Mouse (Mus musculus) midbrain, postnatal 0 days (tissue): ENCODE measurements at regions not wholly inside any gene's neighbourhood (a gene's known extent, or its start where the extent isn't known, plus 50 kb on each side); places are given as distances from the start of the nearest gene placed in this dataset.
"Not testable (repeated sequence)": the region's sequence is repeated elsewhere in the genome, so short reads cannot be mapped to it uniquely, and the experiment has no call there.

Source experiments
- ATAC-seq: fragments of 200-750 bp; cut with Nextera tagmentation; 2 replicates; pipeline ENCODE4 v1.8.0; 2017; ENCODE audit warnings: moderate number of reproducible peaks, mild to moderate bottlenecking, moderate TSS enrichment, moderate library complexity; ENCODE audit not compliant: low FRiP score
- DNase-seq: peaks from one replicate; pipeline ENCODE4 v3.0.0-alpha.2; 2015; ENCODE audit warnings: low spot score
- H3K27ac ChIP-seq: fragments of 300-500 bp; sonication (generic); 2 replicates; pipeline ENCODE4 v1.5.1; 2014; ENCODE audit warnings: low read depth, mild to moderate bottlenecking, low read length, mixed read lengths
- H3K27me3 ChIP-seq: fragments of 300-500 bp; sonication (generic); 2 replicates; pipeline ENCODE4 v1.6.1; 2014; ENCODE audit warnings: low read length, control low read depth, mixed read lengths; ENCODE audit not compliant: insufficient read depth
- H3K36me3 ChIP-seq: fragments of 300-500 bp; sonication (generic); 2 replicates; pipeline ENCODE4 v1.6.1; 2014; ENCODE audit warnings: low read length, control low read depth, mixed read lengths; ENCODE audit not compliant: insufficient read depth
- H3K4me1 ChIP-seq: fragments of 300-500 bp; sonication (generic); 2 replicates; pipeline ENCODE4 v1.6.1; 2014; ENCODE audit warnings: mild to moderate bottlenecking, control low read depth, antibody characterized with exemption, low read length, mixed read lengths; ENCODE audit not compliant: insufficient read depth
- H3K4me2 ChIP-seq: fragments of 300-500 bp; sonication (generic); 2 replicates; pipeline ENCODE4 v1.6.1; 2014; ENCODE audit warnings: low read depth, mild to moderate bottlenecking, low read length, mixed read lengths; ENCODE audit not compliant: poor library complexity, severe bottlenecking
- H3K4me3 ChIP-seq: fragments of 300-500 bp; sonication (generic); 2 replicates; pipeline ENCODE4 v1.5.1; 2014; ENCODE audit warnings: low read depth, mild to moderate bottlenecking, low read length, moderate library complexity
- H3K9ac ChIP-seq: fragments of 300-500 bp; sonication (generic); replicated peaks from 2 replicates; pipeline ENCODE4 v1.6.1; 2014; ENCODE audit warnings: mild to moderate bottlenecking, low read length, moderate library complexity, mixed read lengths; ENCODE audit not compliant: poor library complexity, severe bottlenecking
- H3K9me3 ChIP-seq: fragments of 300-500 bp; sonication (generic); 2 replicates; pipeline ENCODE4 v1.6.1; 2016; ENCODE audit warnings: low read length, control low read depth
- CTCF ChIP-seq: IDR thresholded peaks from 2 replicates; pipeline ENCODE4 v1.5.1; 2016; ENCODE audit warnings: antibody characterized with exemption, mild to moderate bottlenecking
- WGBS: fragments of 180-500 bp; shearing (Covaris S2); extraction: QIAGEN DNeasy Blood & Tissue Kit; methylation state at CpG from one replicate; pipeline ENCODE4 v1.1.7; 2014; 5-methylcytosine and 5-hydroxymethylcytosine counted together

DNA sequence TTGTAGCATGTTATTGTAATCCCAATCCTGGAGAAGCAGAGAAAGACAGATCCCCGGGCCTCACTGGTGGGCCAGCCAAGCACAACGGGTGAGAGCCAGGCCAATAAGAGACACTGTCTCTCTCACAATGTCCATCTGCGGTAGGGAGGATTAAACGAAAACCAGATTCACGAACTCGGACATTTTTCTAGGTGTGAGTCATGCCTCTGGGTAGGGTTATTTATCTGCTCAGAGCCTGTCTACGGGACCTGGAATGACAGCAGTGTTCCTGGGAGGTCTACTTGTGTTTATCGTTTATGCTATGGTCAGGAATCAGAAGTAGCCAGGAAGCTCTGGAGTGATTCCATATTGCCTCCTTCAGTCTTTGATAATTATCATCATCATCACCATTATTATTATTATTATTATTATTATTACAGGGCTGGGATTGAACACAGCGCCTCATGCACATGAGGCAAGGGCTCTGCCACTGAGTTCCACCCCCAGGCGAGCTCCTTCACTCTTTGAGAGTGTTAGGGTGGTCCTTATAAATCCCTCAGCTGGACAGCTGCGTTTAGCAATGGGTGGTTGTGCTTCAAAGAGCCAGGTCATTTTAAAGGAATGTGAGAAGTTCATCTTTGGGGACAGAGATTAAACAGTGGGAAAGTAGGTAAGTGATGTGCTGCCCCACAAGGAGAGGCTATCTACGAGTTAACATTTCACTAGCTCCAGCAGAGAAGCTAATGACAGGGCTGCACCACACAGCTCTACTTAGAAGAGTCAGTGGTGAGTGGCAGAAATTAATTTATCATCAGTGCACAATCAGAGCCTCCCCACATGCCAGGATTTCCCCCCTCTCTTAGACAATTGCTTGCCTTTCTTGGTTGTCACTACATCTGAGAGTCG is 116.3 kb downstream of the Enc1 start:
- TF ChIP-seq CTCF = no peak
- ATAC-seq = no peak
- Histone ChIP-seq H3K4me1 (no peaks in the 10 kb centered on the region), H3K27ac (no peak overlapping the region), H3K27me3 (no peaks in the 10 kb centered on the region), H3K36me3 (no peaks in the 10 kb centered on the region), H3K4me2 (no peak overlapping the region), H3K4me3 (no peak overlapping the region), H3K9ac (no peak overlapping the region), H3K9me3 (no peaks in the 10 kb centered on the region)
- WGBS = 58% methylated on average over 13 of the region's 13 CpGs
- no peak for DNase-seq

DNA sequence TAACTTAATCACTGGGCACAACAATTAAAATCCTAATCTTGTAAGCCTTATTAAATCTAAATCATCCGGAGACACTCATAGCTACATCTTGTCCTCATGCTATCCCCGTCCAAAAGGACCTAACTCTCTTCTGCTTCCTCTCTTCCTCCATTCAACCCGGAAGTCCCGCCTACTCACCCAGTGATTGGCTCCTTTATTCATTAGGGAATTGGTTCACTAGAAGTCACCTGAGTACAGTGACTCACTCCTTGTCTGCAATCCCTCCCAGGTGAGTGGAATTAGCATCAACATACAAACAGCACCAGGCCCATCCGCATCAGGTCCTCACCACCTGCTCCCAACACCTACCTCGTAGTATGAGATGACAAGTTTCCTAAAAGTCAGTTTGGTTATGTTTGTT is 114.5 kb downstream of the Enc1 start:
- H3K4me1 ChIP-seq, H3K27ac ChIP-seq, ATAC-seq, H3K4me2 ChIP-seq, DNase-seq, H3K36me3 ChIP-seq, H3K27me3 ChIP-seq, H3K9me3 ChIP-seq, H3K9ac ChIP-seq, H3K4me3 ChIP-seq: not testable (repeated sequence)
- WGBS = 96% methylated on average over 6 of the region's 6 CpGs

DNA sequence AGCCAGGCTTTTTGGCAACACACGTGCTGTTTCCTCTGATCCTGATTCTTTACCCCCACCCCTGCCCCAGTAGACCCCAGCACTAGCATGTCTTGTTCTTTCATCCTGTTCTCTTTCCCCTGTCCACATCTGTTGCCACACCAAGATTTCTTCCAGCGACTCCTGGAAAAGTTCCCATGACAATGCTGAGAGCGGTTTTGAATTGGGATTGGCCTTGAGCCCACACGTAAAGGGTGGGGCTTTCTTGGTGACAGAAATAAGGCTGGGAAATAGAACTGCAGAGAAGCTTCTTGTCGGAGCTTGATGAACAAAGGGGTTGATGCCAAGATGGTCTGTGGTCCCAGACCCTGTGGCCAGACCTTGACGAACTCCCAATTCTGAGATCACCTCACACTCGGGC is 106.8 kb downstream of the Enc1 start:
- Histone ChIP-seq H3K36me3 (no peaks in the 10 kb centered on the region), H3K9me3 (no peaks in the 10 kb centered on the region), H3K9ac (no peak overlapping the region), H3K4me3 (no peak overlapping the region), H3K27me3 (no peaks in the 10 kb centered on the region), H3K4me1 (no peaks in the 10 kb centered on the region), H3K27ac (no peak overlapping the region), H3K4me2 (no peak overlapping the region)
- ATAC-seq = no peak
- TF ChIP-seq CTCF = no peak
- no peak for DNase-seq
- 87% methylated on average over 7 of the region's 7 CpGs for WGBS

DNA sequence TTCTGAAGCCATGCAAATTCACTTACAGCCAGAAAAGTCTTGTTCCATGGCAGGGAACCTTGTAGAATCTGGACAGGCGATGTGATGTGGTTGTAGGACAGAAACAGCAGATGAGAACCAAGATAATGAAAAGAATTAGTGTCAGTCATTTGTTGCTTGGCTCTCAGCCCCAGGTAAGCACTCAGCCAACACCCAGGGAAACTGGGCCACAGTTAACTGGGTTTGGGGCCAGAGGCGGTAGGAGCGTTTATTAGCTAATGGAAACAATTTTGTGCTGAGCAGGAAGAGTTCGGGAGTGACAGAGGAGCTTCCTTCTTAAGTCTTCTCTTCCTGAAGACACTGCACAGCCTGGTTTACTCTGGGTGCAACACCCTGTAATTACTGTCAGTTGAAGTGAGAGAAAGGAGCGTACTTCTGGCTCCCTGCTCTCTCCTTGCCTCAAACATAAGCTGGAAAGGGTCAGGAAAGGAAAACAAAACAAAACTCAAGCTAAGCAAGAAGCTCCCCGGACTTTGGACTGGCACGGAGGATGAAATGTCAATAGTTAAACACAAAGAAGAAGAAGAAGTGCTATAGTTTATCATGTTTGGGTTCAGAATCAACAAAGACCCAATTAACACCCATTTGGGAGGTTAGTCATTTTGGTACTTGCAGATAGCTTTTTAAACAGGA is 100.4 kb downstream of the Enc1 start:
- Histone ChIP-seq H3K4me3 (no peak overlapping the region), H3K9ac (no peak overlapping the region), H3K36me3 (no peaks in the 10 kb centered on the region), H3K9me3 (no peaks in the 10 kb centered on the region), H3K27ac (no peak overlapping the region), H3K4me1 (no peaks in the 10 kb centered on the region), H3K4me2 (no peak overlapping the region), H3K27me3 (no peaks in the 10 kb centered on the region)
- ATAC-seq = no peak
- WGBS = 77% methylated on average over 7 of the region's 7 CpGs
- TF ChIP-seq CTCF = no peak
- DNase-seq = no peak

DNA sequence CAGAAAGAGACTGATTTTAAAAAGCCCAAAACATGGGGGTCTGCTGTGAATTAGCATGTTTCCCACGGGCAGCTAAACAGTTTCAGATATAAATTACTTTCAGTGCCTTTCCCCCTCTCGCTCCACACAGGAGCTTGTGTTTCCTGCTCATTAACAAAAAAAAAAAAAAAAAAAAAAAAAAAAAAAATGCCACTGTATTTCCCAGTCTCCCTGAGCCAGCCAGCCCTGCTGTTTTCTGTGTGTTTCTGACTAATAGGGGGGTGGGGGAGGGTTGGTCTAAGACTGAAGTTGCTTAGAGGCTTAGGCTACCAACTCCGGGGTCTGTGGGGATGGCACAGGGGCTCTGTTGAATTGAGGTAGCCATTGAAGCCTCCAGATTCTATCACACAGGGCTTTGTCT is 97.0 kb downstream of the Enc1 start:
- Histone ChIP-seq H3K9ac (no peak overlapping the region), H3K4me3 (no peak overlapping the region), H3K4me2 (no peak overlapping the region), H3K27me3 (no peaks in the 10 kb centered on the region), H3K9me3 (no peaks in the 10 kb centered on the region), H3K4me1 (no peaks in the 10 kb centered on the region), H3K27ac (no peak overlapping the region), H3K36me3 (no peaks in the 10 kb centered on the region)
- DNase-seq (no peak), ATAC-seq (no peak)
- no peak for TF ChIP-seq CTCF
- WGBS = 25% methylated on average over 3 of the region's 3 CpGs

DNA sequence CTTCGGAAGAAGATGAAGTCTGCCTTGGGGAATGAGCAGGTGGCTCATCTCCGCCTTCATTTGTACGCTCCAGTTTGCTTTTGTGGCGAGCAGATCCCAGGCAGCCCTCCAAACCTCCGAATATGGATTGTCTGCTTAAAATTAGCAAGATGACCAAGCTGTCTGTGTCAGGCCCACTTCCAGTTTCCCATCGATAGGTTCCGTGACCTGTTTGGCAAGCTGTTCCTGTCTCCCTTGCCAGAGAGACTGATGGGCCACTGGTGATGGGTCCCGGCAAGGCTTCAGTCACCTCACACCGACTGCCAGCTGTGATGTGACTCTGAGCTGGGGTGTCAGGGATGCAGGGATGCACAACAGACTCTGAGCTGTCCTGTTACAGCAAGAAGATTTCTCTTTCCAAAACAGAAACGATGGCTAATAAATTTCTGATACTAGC is 96.4 kb downstream of the Enc1 start:
- H3K27ac ChIP-seq = no peak overlapping the region
- H3K4me1 ChIP-seq = no peaks in the 10 kb centered on the region
- no peak overlapping the region for H3K4me3 ChIP-seq
- WGBS = 68% methylated on average over 10 of the region's 10 CpGs
- no peak overlapping the region for H3K9ac ChIP-seq
- no peak overlapping the region for H3K4me2 ChIP-seq
- no peak for ATAC-seq
- H3K36me3 ChIP-seq = no peaks in the 10 kb centered on the region
- DNase-seq = peak; percentile 68
- no peak for TF ChIP-seq CTCF
- H3K27me3 ChIP-seq = no peaks in the 10 kb centered on the region
- H3K9me3 ChIP-seq = no peaks in the 10 kb centered on the region
